Mouse (Mus musculus) heart, postnatal 0 days (tissue): ENCODE data around the gene Ssbp1. TPM values are rescaled to one million over a fixed set of nuclear protein-coding genes. Genes with fewer than 3 reads are reported as not detected.

Source experiments
- ATAC-seq: fragments of 200-750 bp; cut with Nextera tagmentation; 2 replicates; pipeline ENCODE4 v1.8.0; 2017; ENCODE audit warnings: low read depth, moderate number of reproducible peaks, moderate library complexity; ENCODE audit not compliant: insufficient read depth
- DNase-seq: peaks from one replicate; pipeline ENCODE4 v3.0.0-alpha.2; 2016; ENCODE audit warnings: low spot score
- H3K27ac ChIP-seq: fragments of 300-500 bp; sonication (generic); 2 replicates; pipeline ENCODE4 v1.5.1; 2014; ENCODE audit warnings: low read depth, mild to moderate bottlenecking
- H3K27me3 ChIP-seq: fragments of 300-500 bp; sonication (generic); 2 replicates; pipeline ENCODE4 v1.6.1; 2014; ENCODE audit warnings: low read length, mixed read lengths; ENCODE audit not compliant: control insufficient read depth, insufficient read depth
- H3K36me3 ChIP-seq: fragments of 300-500 bp; sonication (generic); replicated peaks from 2 replicates; pipeline ENCODE4 v1.6.1; 2014; ENCODE audit warnings: low read length, mixed read lengths; ENCODE audit not compliant: control insufficient read depth, insufficient read depth
- H3K4me1 ChIP-seq: fragments of 300-500 bp; sonication (generic); 2 replicates; pipeline ENCODE4 v1.6.1; 2014; ENCODE audit warnings: antibody characterized with exemption; ENCODE audit not compliant: control insufficient read depth, insufficient read depth
- H3K4me2 ChIP-seq: fragments of 300-500 bp; sonication (generic); 2 replicates; pipeline ENCODE4 v1.6.1; 2014; ENCODE audit warnings: low read depth, mild to moderate bottlenecking, low read length, moderate library complexity
- H3K4me3 ChIP-seq: fragments of 300-500 bp; sonication (generic); 2 replicates; pipeline ENCODE4 v1.5.1; 2014; ENCODE audit warnings: low read depth, low read length
- H3K9ac ChIP-seq: fragments of 300-500 bp; sonication (generic); replicated peaks from 2 replicates; pipeline ENCODE4 v1.6.1; 2014; ENCODE audit warnings: low read depth, low read length, mixed read lengths
- H3K9me3 ChIP-seq: fragments of 300-500 bp; sonication (generic); replicated peaks from 2 replicates; pipeline ENCODE4 v1.6.1; 2016; ENCODE audit warnings: low read length; ENCODE audit not compliant: control insufficient read depth
- CTCF ChIP-seq: IDR thresholded peaks from 2 replicates; pipeline ENCODE4 v1.5.1; 2016; ENCODE audit warnings: antibody characterized with exemption, control low read depth, low read depth
- EP300 ChIP-seq: IDR thresholded peaks from 2 replicates; pipeline ENCODE4 v1.6.1; 2016; ENCODE audit warnings: antibody characterized with exemption, low read depth
- WGBS: fragments of 180-500 bp; shearing (Covaris S2); extraction: QIAGEN DNeasy Blood & Tissue Kit; methylation state at CpG from one replicate; pipeline ENCODE4 v1.1.7; 2014; 5-methylcytosine and 5-hydroxymethylcytosine counted together
- polyA plus RNA-seq: library from polyadenylated mRNA; unstranded; fragments of >200 nt; fragmentation: Nextera tagmentation; extraction: Ambion mirVana; gene quantifications from 2 replicates; pipeline ENCODE4 v1.2.1, GENCODE M21; 2015
- total RNA-seq: library from RNA; depleted of rRNA; stranded (reverse); fragments of >200 nt; gene quantifications from 2 replicates; pipeline ENCODE4 v1.2.3, GENCODE M21; 2014; ENCODE audit warnings: low replicate concordance

Ssbp1 gene
- total and polyA plus RNA-seq, 2 experiments from 2014 or later, result 5.5 to 111 TPM

- H3K27ac ChIP-seq, result no peak overlapping the region
- WGBS, result 22% methylated on average over 7 of the region's 7 CpGs
- no peak overlapping the region for H3K4me2 ChIP-seq
- no peaks in the 10 kb centered on the region for H3K27me3 ChIP-seq
- H3K4me1 ChIP-seq, result no peaks in the 10 kb centered on the region
- no peaks in the 10 kb centered on the region for H3K9me3 ChIP-seq
- H3K36me3 ChIP-seq, result no peaks in the 10 kb centered on the region
- ATAC-seq, result no peak
- DNase-seq, result no peak
- no peak for TF ChIP-seq EP300
- TF ChIP-seq CTCF, result peak; percentile 44
- H3K9ac ChIP-seq, result no peak overlapping the region
- no peak overlapping the region for H3K4me3 ChIP-seq
These were observed 16.6 kb upstream of the Ssbp1 start for GRCm38 (mm10) chr6:40454436-40455041.

- no peak overlapping the region for H3K4me2 ChIP-seq
- DNase-seq (no peak), ATAC-seq (no peak)
- H3K27me3 ChIP-seq, result no peaks in the 10 kb centered on the region
- no peak overlapping the region for H3K9ac ChIP-seq
- H3K4me1 ChIP-seq, result no peaks in the 10 kb centered on the region
- no peak overlapping the region for H3K27ac ChIP-seq
- H3K36me3 ChIP-seq, result no peaks in the 10 kb centered on the region
- H3K9me3 ChIP-seq, result no peaks in the 10 kb centered on the region
- H3K4me3 ChIP-seq, result no peak overlapping the region
- TF ChIP-seq EP300 (no peak), CTCF (no peak)
- WGBS, result 39% methylated on average over 6 of the region's 6 CpGs
These were observed 5.4 kb upstream of the Ssbp1 start for GRCm38 (mm10) chr6:40465710-40466109.

GRCm38 (mm10) chr6:40471720-40472010 lies 513 bp downstream of the Ssbp1 start:
- TF ChIP-seq CTCF (no peak), EP300 (no peak)
- H3K9ac ChIP-seq, result peak overlapping the region; percentile 95
- peak overlapping the region; percentile 84 for H3K4me2 ChIP-seq
- ATAC-seq (no peak), DNase-seq (no peak)
- no peaks in the 10 kb centered on the region for H3K27me3 ChIP-seq
- peaks cover 28% of the 10 kb centered on the region for H3K36me3 ChIP-seq
- under 1% methylated on average over 7 of the region's 7 CpGs for WGBS
- H3K4me3 ChIP-seq, result peak overlapping the region; percentile 88
- no peaks in the 10 kb centered on the region for H3K9me3 ChIP-seq
- peaks cover 7% of the 10 kb centered on the region for H3K4me1 ChIP-seq
- peak overlapping the region; percentile 98 for H3K27ac ChIP-seq

GRCm38 (mm10) chr6:40476132-40476531 lies 5.0 kb downstream of the Ssbp1 start:
- no peak overlapping the region for H3K27ac ChIP-seq
- H3K4me3 ChIP-seq, result no peak overlapping the region
- H3K36me3 ChIP-seq, result peaks cover 52% of the 10 kb centered on the region

GRCm38 (mm10) chr6:40479705-40480104 lies 8.6 kb downstream of the Ssbp1 start:
- Histone ChIP-seq H3K27me3 (no peaks in the 10 kb centered on the region), H3K9me3 (no peaks in the 10 kb centered on the region), H3K9ac (no peak overlapping the region), H3K4me3 (no peak overlapping the region), H3K27ac (no peak overlapping the region), H3K4me1 (no peaks in the 10 kb centered on the region), H3K4me2 (no peak overlapping the region), H3K36me3 (peaks cover 71% of the 10 kb centered on the region)
- no peak for ATAC-seq
- 78% methylated on average over 1 of the region's 1 CpGs for WGBS
- no peak for DNase-seq
- no peak for TF ChIP-seq CTCF
- no peak for TF ChIP-seq EP300

More at GRCm38 (mm10) chr6:40476132-40476531, 5.0 kb downstream of the Ssbp1 start:
- H3K27me3 ChIP-seq, result no peaks in the 10 kb centered on the region
- WGBS, result 76% methylated on average over 4 of the region's 4 CpGs
- no peaks in the 10 kb centered on the region for H3K9me3 ChIP-seq
- no peak for TF ChIP-seq EP300
- no peak for TF ChIP-seq CTCF
- H3K9ac ChIP-seq, result no peak overlapping the region
- H3K4me1 ChIP-seq, result peaks cover 7% of the 10 kb centered on the region
- DNase-seq (no peak), ATAC-seq (no peak)
- H3K4me2 ChIP-seq, result no peak overlapping the region

- H3K4me3 ChIP-seq, result no peak overlapping the region
- no peaks in the 10 kb centered on the region for H3K4me1 ChIP-seq
- no peak overlapping the region for H3K9ac ChIP-seq
- no peaks in the 10 kb centered on the region for H3K27me3 ChIP-seq
- TF ChIP-seq EP300 (no peak), CTCF (no peak)
- ATAC-seq, result no peak
- 92% methylated on average over 5 of the region's 5 CpGs for WGBS
- no peak overlapping the region for H3K4me2 ChIP-seq
- no peak for DNase-seq
- no peak overlapping the region for H3K27ac ChIP-seq
- peaks cover 58% of the 10 kb centered on the region for H3K36me3 ChIP-seq
- H3K9me3 ChIP-seq, result no peaks in the 10 kb centered on the region
These were observed 11.2 kb downstream of the Ssbp1 start for GRCm38 (mm10) chr6:40482318-40482717.
